Comparison of ENCODE assay signal across 13 mouse cellular contexts in genomic region chr15:63679984-63680925, GRCm38 (mm10).
DNase-seq lines count a peak whose midpoint lies in the region; ATAC-seq lines count a peak whose summit lies in the region.
"Had no signal": no experiment of that assay in that cellular context is flagged by ENCODE, and none has a peak within 500 bp of the region (broad histone marks: within the 10 kb centered on the region; RNA-seq: fewer than 3 reads in every experiment).

No protein-coding gene starts in this region.

- H3K36me3 ChIP-seq in embryonic facial prominence, embryonic 12.5 days = no peaks in the 10 kb centered on the region
- no peaks in the 10 kb centered on the region for H3K36me3 ChIP-seq in embryonic facial prominence, embryonic 10.5 days (replicated peaks)
- H3K36me3 ChIP-seq: hindbrain, embryonic 15.5 days; midbrain, embryonic 15.5 days; neural tube, embryonic 12.5 days had no signal

- no peak overlapping the region for H3K9ac ChIP-seq in embryonic facial prominence, embryonic 12.5 days
- H3K9ac ChIP-seq: hindbrain, embryonic 15.5 days; midbrain, embryonic 15.5 days; neural tube, embryonic 12.5 days had no signal

- H3K27me3 ChIP-seq in embryonic facial prominence, embryonic 12.5 days = no peaks in the 10 kb centered on the region
- H3K27me3 ChIP-seq in embryonic facial prominence, embryonic 10.5 days (replicated peaks; ENCODE audit: low read depth, poor library complexity, severe bottlenecking) = no peaks in the 10 kb centered on the region
- H3K27me3 ChIP-seq: hindbrain, embryonic 15.5 days; neural tube, embryonic 12.5 days had no signal

- no peak for ATAC-seq in embryonic facial prominence, embryonic 12.5 days (ENCODE audit: insufficient number of reproducible peaks, insufficient read depth, low FRiP score, low TSS enrichment)
- ATAC-seq: midbrain, embryonic 15.5 days had no signal

- H3K4me3 ChIP-seq in embryonic facial prominence, embryonic 12.5 days = no peak overlapping the region
- H3K4me3 ChIP-seq in embryonic facial prominence, embryonic 10.5 days = no peak overlapping the region
- H3K4me3 ChIP-seq: hindbrain, embryonic 15.5 days; midbrain, embryonic 15.5 days; neural tube, embryonic 12.5 days had no signal

- DNase-seq in embryonic facial prominence, embryonic 10.5 days (ENCODE audit: low spot score) = no peak
- DNase-seq in right cerebral cortex, adult 18-20 months = peak; percentile 12
- no peak for DNase-seq in right cerebral cortex, postnatal 4 days
- peak; percentile 10 for DNase-seq in left cerebral cortex, postnatal 4 days
- no peak for DNase-seq in layer of hippocampus, adult 11-12 months (ENCODE audit: low spot score)
- no peak for DNase-seq in embryo, embryonic 10.5 days (ENCODE audit: low spot score)
- DNase-seq in thymus, postnatal 10 days (ENCODE audit: low spot score in 2 of 2) = no peak
- DNase-seq: adrenal gland, postnatal 10 days; lung, adult 18-20 months had no signal

- 0 out of 2 replicates have a peak overlapping the region, but pooled peaks have one; percentile 17 for H3K27ac ChIP-seq in embryonic facial prominence, embryonic 12.5 days
- H3K27ac ChIP-seq in embryonic facial prominence, embryonic 10.5 days (replicated peaks) = no peak overlapping the region
- H3K27ac ChIP-seq: hindbrain, embryonic 15.5 days; midbrain, embryonic 15.5 days; neural tube, embryonic 12.5 days had no signal

- H3K9me3 ChIP-seq in embryonic facial prominence, embryonic 12.5 days = no peaks in the 10 kb centered on the region
- no peaks in the 10 kb centered on the region for H3K9me3 ChIP-seq in embryonic facial prominence, embryonic 10.5 days
- H3K9me3 ChIP-seq: hindbrain, embryonic 15.5 days; midbrain, embryonic 15.5 days; neural tube, embryonic 12.5 days had no signal

- no peak overlapping the region for H3K4me2 ChIP-seq in embryonic facial prominence, embryonic 12.5 days (replicated peaks)
- H3K4me2 ChIP-seq: hindbrain, embryonic 15.5 days; midbrain, embryonic 15.5 days; neural tube, embryonic 12.5 days had no signal

- 43% methylated on average over 3 of the region's 3 CpGs for WGBS in embryonic facial prominence, embryonic 12.5 days
- 64% methylated on average over 3 of the region's 3 CpGs for WGBS in embryonic facial prominence, embryonic 10.5 days

- intact Hi-C loops in left cerebral cortex, postnatal 4 days (cut with DNase I) = no loop called here

- H3K4me1 ChIP-seq in embryonic facial prominence, embryonic 12.5 days = peaks cover 5% of the 10 kb centered on the region; the same call in 1 of the 2 replicates
- H3K4me1 ChIP-seq in embryonic facial prominence, embryonic 10.5 days = peaks cover 11% of the 10 kb centered on the region
- H3K4me1 ChIP-seq: midbrain, embryonic 15.5 days; neural tube, embryonic 12.5 days had no signal

Comparison
In these comparisons a context has a peak if more than half of its experiments do, and no peak if none do; other contexts are left out.
1. DNase-seq: peak in right cerebral cortex, adult 18-20 months (single experiment) and left cerebral cortex, postnatal 4 days (single experiment); none in embryonic facial prominence, embryonic 10.5 days (single experiment), right cerebral cortex, postnatal 4 days (single experiment), layer of hippocampus, adult 11-12 months (single experiment), embryo, embryonic 10.5 days (single experiment) and thymus, postnatal 10 days (0 of 2).